ENCODE assay signal across 1 mouse cellular context in the genomic region with DNA sequence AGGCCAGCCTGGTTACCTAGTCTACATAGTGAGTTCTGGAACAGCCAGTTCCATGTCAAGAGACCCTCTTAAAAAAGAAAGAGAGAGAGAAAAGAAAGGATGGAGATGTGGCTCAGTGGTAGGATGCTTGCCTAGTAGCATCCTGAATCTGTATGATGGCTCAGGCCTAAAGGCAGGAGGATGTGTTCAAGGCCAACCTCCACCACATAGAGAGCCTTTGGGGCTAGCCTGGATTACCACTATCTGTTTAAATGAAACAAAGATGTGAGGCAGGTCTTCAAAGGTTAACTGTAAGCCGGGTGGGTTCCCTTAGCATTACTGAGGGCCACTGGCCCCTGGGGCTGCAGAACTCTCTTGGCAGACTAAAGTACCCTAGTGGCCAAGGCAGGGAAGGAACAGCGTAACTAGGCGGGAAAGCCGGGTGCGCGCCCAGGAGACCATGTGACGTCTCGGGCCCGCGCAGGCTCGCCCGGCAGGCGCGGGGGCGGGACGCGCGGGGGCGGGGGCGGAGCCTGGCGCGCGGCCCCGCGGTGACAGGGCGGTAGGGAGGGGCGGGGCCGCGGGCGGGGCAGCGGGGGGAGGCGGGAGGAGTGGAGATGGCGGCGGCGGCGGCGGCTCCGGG.
TF ChIP-seq lines count a peak whose summit lies in the region.

Gene Mapk3 (plus strand): TSS at position 552 of the 622 bp plus-strand sequence.

TF ChIP-seq in CH12.LX, 34 proteins besides CTCF, POLR2A, EP300 and RAD21 (continued from another document):
- TF ChIP-seq HCFC1 (IDR thresholded peaks at IDR 0.05; ENCODE audit: low read depth, low read length) (no peak), SMC3 (IDR thresholded peaks at IDR 0.05; ENCODE audit: low read depth, low read length) (no peak), GABPA (IDR thresholded peaks at IDR 0.05; ENCODE audit: insufficient replicate concordance, low read depth, low read length) (no peak), SIN3A (IDR thresholded peaks at IDR 0.05; ENCODE audit: low read length) (no peak), POLR2AphosphoS2 (IDR thresholded peaks at IDR 0.05; ENCODE audit: low read depth, low read length) (no peak), JUN (IDR thresholded peaks at IDR 0.05; ENCODE audit: insufficient read depth, low read depth, low read length) (no peak), RCOR1 (conservative IDR thresholded peaks at IDR 0.05; ENCODE audit: low read depth, low read length) (no peak), PAX5 (IDR thresholded peaks at IDR 0.05; ENCODE audit: low read length) (no peak), MYC (IDR thresholded peaks at IDR 0.05; ENCODE audit: low read depth, low read length) (no peak)
TF ChIP-seq in CH12.LX: peak in this region for 7.
